Mouse (Mus musculus): ENCODE measurements around the gene Slc2a8.

Slc2a8 gene

DNA sequence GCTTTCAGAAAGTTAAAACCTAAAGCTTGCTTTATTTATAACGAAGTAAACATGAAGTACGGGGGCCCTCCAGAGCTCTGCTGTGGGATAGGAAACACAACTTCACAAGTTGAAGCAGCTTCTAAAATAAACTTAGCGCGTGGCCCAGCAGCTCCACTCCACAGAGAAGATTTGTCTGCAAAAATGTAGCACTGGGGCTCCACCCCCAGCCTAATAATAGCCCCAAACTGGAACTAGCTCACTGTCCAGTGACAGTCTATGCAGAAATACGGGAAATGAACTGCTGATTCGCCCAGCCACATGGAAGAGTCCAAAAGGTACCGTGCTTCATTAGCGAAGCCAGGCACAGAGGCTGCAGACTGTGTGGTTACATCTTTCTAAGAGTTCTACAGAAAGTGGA lies 12.6 kb downstream of the Slc2a8 start:
- DNase-seq, result no peak

DNA sequence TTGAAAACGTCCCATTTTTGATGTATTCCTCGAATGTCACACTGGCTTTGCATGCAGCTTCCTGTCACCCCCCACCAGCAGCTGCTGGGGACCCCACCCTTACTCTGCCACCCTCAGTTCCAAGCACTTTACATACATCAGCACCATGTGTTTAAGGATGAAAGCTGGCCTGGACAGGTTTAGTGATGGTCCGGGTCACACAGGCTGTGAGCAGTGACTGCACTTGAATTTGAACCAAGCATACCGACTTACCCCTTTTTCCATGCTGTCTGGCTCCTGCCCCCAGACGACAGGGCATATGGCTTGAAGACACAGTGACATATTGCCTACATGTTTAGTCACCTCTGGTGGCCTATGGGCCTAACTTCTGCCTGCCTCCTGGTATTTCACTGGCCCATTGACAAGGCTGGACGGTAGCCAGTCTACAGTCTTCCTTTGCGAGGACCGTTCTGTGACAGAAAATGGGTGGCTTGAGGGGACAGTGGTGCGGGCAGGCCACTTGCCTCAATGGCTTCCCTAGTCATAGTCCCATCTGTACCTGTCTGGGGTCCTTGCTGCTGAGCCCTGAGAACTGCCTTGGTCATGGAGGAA lies 13.8 kb downstream of the Slc2a8 start:
- no peak for DNase-seq

DNA sequence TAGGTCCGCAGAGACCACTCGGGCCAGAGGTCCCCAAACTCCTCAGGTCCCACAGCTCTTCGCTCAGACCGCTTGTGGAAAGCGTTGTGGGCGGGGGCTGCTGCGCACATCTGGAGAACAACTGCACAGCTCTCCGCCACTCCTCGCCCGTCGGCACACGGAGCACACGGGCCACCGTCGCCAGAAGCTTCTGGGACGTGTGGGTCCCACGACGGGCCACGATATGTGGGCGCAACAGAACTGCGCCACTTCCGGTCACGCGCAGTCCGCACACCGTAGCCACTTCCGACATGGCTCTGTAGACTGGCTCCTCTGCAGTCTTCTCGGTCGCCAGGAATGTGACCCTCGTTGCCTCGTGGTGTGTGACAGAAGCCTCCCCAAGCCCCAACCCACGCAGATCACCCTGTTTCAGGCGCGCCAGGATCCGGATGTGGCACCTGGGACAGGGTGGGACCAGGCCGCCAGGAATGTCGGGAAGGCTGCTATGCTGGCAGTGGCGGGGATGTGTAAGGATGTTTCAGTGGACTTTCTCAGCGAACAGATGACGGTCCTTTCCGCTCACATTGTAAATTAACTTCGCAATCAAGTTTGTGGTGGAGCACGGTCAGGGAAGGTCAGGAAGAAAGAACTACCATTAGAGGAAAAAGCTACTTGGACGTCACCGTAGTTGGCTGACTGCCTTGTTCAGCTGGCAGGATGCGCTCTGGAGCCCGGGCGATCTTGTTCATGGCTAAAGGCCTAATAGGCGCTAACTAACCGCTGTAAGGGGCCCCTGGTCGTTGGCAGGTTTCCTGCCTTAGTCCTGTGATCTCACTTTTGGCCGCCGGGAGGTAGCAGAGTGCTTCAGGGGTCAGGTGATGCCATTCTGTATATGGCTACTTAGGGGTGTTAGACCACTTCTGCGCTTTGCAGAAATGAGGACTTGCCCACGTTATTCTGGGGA lies 14.9 kb downstream of the Slc2a8 start:
- DNase-seq, result peak; percentile 86 to 87

DNA sequence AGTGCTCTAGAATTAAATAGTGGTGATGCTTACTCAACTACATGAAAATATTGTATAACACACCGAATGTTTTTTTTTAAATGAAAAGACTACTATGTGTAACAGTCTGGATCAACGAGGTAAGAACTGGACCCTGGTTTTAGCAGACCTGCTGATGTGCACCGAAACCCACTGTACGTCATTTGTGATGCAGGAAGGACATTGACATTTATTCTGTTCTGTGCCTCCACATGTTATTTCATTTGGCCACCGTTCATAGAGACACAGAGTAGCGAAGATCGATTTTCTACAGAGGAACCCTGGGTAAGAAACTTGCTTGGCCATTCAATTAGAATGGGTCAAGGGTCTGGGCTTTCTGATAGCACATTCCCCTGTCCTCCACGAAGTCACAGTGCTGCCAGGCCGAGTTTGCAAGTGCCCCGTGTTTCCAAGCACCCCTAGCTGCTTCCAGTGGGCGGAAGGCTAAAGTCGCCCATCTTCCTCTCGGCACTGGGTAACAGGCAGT lies 15.6 kb downstream of the Slc2a8 start:
- DNase-seq, result no peak

DNA sequence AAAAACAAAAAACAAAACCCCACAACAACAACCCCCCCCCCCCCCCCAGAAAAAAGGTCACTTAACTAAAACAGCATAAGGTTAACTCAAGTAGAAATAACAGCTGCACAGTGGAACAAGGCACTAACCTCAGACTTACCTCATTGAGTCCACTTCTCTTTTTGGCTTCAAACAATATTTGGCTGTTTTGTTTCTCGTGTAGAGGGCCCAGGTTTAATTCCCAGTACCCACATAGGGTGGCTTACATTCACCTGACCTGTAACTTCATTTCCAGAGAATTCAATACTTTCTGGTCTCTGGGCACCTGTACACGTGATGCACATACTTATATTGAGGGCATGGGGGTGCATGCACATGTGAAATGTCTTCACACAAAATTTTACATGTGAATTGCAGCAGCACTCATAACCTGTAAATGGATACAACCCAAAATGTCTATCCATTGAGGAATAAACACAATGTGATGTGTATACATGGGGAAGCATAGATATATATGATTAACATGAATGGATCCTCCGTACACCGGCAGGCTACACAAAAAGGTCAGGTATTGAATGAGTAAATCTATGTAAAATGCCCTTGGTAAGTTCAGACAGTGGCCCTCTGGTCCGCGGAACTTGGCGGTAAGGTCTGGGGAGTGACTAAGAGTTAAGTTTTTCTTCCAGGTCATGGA lies 16.2 kb downstream of the Slc2a8 start:
- DNase-seq, result no peak

DNA sequence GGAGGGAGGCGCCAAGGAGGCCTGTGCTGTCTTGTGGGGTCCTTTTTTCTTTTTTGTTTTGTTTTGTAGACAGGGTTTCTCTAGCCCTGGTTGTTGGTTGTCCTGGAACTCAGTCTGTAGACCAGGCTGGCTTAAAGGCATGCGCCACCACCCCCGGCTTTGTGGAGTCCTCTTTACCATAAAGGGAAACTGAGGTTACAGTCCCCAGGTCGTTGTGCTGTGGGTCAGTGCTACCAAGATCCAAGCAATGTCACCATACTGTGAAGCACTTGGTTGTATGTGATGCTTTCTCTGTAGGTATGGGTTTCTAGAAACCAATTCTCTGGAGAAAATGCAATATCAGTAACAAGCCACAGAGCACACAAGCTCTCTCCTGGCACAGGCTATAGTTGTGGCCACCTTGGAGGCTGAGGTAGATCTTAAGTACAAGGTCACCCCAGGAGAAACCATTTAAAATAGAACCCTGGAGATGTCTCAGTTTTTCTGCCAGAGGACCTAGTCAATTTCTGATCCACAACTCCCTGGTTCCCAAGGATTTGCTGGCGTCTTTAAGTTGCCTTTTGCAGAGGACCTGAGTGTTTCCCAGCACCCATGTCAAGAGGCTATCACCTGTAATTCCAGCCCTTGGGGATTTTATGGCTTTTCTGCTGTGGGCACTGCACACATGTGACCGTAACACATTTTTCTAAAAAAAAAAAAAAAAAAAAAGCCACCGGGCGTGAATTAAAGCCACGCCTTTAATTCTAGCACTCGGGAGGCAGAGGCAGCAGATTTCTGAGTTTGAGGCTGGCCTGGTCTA lies 17.0 kb downstream of the Slc2a8 start:
- DNase-seq, result no peak

DNA sequence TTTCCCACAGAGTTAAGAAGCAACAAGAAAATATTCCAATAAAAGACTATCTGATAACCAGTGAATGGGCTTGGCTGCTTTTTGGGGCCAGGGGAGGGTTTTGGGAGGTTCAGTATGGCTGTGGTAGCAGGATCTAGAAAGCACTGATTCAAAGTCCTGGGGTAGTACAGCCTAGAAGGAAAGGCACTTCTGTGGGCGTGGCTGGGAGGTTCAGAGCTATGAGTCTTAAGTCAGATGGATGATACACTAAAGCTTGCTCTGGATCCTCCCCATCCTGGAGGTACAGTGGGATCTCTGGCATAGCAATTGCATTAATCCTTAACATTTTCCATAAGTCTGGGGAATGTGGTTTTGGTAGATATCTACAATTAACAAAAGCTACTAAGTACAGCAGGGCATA lies 17.9 kb downstream of the Slc2a8 start:
- DNase-seq, result no peak

DNA sequence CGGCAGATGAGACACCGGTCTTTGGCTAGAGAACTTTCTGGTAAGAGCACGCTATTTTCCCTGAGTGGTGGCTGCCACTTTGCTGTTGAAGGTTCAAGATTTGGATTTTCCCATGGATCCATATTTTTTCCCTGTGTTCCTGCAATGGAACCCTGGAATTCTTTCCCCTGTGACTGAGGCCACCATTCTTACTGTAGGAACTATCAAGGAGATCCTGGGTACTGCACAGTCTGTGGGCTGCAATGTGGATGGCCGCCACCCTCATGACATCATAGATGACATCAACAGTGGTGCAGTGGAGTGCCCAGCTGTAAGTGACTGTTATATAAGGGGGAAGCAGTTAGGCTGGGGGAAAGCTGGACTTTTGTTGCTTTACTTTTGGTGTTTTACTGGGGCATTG lies 18.3 kb downstream of the Slc2a8 start:
- no peak for DNase-seq

DNA sequence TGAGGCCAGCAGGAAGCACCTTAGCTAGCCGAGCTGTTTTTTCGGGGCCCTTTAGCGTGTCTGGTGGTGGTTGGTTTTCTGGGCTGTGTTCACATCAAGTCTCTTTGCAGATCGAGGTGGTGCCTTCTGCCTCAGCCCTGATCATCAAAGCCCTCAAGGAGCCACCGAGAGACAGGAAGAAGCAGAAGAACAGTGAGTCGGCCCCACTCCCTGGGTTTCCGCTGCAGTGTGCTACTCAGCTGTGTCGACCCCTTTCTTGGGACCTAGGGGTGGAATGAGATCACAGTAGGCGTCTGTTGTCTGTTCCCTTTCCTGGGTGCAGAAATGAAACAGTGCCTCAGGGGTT lies 19.0 kb downstream of the Slc2a8 start:
- DNase-seq, result no peak

DNA sequence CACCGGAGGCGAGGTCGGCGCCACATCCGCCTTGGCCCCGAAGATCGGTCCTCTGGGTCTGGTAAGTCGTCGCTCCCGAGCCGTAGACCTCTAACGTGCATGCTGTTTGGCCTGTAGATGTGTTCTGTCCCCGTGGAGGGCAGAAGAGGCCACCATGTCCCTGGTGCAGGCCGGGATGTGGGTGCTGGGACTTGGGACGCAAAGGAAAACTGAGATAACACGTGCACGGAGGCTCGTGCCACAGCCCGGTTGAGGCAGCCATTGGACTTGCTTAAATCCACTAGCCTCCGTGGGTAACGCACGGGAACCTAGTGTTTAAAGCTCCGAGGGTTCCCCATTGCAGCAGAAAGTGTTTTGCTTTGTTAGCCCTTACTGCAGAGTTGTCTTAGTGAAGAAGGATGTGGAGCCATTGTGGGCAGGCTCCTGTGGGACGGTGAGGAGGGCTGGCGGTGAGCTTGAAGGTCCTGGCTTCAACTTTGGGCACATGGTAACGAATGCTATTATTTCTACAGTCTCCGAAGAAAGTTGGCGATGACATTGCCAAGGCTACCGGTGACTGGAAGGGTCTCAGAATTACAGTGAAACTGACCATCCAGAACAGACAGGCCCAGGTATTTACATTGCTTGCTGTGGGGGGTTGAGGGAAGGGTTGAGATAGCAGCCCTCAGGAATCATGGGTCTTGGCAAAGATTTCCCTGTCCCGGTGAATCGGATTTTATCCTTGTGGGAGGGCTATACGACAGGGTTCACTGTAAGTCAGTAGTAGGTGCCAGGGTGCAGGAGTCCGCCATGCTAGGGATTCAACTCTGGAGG lies 19.6 kb downstream of the Slc2a8 start:
- no peak for DNase-seq

DNA sequence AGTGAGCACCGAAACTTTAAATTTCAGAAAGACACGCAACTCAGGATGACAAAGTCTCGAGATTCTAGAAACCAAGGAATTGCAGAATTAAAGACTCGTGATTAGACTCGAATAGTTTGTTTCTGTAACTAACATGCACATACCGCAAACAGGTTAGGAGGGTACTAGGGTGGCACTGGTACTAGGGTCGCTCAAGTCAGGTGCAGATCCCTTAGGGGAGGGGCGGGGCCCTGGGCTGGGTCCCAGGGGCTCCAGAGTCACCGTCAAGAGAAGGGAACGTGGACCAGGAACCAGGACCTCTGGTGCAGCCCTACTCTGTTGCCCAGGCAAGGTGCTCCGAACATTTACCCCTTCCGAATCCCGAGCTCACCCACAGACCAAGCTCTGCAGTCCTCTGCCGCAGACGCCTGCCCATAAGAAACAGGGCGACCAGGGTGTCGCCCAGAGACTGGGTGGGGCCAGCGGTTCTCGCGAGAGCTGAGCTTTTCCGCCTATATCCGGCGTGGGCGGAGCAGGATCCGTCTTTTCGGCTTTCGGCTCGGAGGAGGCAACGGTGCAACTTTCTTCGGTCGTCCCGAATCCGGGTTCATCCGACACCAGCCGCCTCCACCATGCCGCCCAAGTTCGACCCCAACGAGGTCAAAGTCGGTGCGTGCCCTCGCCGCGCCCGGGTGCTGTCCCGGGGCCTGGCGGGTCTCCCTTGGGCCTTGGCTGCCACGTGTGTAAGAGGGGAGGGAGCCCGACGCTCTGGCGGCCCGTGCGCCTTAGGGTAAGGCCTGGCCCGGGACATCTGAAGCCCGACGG lies 20.5 kb downstream of the Slc2a8 start, which contains the start of the genes Rpl12 and Lrsam1:
Gene Rpl12 (plus strand): TSS at position 368 of the 804 bp plus-strand sequence.
Gene Lrsam1 (minus strand): TSS at position 423 of the 804 bp plus-strand sequence.
- peak; percentile 90 to 94 for DNase-seq

DNA sequence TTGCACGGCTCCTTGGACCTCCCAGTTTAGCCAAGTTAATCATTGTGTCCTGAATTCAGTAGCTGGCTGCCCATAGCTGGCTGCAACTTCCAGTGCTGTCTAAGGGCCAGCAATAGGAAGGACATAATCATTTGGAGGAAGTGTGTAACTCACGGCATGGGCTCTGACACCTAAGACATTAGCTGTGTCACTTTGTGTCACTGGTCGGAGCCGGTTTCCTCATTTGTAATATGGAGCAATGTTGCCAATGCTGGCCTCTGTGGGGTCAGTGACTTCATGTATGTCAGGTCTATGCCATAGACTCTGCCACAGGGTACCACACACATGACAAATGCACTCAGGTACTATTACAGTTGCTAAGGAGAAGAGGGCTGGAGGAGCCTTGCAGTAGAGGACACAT lies 21.6 kb downstream of the Slc2a8 start:
- DNase-seq, result no peak

DNA sequence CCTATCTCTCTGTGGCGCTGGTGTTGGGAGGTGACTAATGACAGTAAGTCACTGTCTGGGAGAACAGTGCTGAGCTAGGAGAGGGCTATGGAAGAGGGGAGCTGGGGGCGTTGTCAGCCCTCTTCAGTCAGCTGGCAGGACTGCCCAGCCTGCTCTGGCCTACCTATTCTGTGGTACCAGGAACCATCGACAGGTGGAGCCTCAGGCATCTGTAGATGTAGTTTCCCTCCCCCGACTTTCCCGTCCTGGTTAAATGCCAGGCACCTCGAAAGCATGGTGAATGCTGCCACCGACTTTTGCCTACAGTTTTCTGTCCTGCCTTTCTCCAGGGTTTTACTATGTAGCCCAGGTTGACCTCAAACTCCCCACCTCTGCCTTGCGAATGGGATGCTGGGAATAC lies 24.5 kb downstream of the Slc2a8 start:
- peak in 1 of 2 experiments; percentile 45 for DNase-seq

DNA sequence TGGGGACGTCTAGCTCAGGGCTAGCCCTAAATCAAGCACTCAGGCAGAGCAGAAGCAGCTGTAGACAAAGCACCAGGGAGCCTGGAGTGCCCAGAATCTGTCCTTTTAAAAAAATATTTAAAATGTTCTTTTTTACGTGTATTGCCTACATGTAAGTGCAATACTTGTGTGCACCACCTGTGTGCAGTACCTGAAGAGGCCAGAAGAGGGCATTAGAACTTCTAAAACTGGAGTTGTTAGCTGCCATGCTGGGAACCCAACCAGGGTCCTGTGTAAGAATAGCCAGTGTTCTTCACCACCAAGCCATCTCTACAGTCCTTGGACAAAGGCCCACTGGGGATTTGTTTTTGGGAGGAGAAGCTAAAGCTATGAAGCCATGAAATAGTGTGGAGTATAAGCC lies 27.3 kb downstream of the Slc2a8 start:
- no peak for DNase-seq

DNA sequence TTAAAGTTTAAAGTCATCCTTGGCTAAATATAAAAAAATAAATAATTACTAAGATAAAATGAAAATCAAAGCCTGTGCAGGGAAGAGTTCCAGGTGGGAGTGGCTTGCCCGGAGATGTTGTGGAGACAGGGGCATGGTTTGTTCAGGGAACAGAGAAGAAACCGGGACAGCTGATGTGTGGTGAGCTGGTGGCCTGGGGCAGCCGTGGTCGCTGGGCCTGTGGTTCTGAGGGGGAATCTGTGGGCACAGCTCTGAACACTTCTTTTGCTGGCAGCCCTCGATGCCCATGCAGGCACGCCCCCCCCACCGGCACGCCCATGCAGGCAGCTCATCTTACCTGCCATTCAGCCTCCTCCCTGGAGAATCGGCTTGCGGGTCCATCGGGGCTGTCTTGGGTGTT lies 34.4 kb downstream of the Slc2a8 start:
- no peak for DNase-seq

DNA sequence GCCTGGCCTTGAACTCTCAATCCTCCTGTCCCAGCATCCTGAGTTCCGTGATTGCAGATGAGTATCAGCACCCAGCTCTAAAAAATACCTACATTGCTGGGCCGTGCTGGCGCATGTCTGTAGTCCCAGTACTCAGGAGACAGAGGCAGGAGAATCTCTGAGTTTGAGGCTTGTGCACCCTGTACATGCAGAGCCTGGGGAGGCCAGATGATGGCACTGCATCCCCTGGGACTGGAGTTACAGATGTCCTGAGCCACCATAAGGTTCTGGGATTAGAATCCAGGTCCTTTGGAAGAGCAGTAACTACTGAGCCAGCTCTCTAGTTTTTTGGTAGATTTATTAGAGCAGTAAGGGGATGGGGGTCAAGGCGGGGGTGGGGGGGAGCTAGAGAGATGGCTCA lies 41.4 kb downstream of the Slc2a8 start:
- DNase-seq, result no peak

DNA sequence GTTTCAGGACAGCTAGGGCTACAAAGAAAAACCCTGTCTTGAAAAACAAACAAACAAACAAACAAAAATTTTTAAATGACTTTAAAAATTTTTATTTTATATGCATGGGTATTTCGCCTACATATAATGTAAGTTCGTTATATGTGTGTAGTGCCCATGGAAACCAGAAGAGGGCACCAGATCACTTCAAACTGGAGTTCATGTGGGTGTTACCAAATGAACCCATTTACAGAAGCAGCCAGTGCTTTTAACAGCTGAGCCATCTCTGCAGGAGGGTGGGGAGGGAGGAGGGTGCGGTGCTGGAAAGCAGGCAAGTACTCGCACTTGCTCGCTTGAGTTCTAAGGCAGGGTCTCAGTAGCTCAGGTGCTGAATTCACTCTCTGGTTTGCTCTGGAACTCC lies 42.5 kb downstream of the Slc2a8 start:
- peak in 1 of 2 experiments; percentile 50 for DNase-seq

DNA sequence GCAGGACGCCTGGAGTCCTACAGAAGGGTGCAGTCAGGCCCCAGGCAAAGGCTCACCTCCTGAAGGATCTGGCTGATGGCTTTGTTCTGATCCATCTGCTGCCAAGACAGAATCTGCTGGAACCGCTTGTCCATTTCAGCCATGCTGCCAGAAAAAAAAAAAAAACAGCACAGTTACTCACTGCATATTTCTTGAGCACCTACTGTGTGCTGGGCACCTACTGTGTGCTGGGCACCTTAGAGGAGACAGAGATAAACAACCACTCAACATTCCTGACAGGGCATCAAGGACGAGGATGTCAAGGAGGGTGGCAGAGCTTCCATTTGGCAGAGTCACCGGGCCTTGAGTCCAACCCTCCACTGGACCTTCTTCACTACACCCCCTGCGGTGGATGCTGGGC lies 43.1 kb downstream of the Slc2a8 start:
- DNase-seq, result no peak

DNA sequence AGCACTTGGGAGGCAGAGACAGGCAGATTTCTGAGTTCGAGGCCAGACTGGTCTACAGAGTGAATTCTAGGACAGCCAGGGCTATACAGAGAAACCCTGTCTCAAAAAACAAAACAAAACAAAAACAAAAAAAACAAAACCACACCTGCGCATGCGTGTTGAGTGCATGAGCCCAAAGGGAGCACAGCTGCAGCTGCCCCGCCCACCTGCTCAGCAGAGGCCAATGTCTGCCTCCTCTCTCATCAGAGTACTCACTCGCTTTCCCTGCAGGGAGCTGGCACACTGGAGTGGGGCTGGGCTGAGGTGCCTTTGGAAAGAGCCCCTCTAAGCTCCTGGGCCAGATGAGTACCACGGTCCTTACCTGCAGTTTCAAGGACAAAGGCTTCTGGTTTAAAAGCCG lies 50.2 kb downstream of the Slc2a8 start:
- DNase-seq, result no peak

DNA sequence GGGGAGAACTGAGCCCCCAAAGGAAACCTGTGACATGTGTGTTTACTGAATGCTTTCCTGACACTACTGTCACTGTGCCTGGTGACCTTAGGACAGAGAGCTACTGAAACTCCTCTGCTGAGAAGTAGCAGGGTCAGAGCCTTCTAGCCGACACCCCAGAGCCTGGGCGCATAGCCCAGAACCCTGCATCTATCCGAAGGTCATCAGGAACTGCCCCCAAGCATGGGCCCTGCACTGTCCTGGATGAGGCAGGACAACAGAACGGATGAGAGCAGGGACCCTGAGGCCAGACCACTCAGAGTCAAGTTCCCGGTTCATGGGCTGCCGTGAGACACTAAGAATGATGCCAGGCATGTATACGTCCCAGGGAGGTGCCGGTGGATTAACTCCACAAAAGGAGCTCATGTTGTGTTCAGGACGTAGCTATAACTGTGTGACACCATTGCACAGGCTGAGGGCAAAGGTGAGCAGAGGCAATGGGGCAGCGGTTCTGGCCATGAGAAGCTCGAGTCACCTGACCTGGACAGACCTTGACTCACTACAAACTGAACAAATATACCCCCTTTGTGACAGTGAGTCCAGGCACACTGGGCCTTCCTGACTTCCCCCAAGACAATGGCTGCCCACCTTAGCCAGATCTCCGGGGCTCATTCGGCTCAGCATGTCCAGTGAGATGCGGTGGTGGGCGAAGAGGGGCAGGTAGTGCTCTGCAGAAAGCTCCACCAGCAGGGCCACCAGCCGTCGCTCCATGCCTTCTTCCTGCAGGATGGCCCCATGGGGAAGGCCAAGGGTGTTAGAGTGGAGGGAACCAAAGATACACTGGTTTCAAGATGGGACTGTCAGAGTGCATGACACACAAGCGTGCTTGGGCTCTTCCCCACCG lies 52.7 kb downstream of the Slc2a8 start:
- peak in 1 of 2 experiments; percentile 36 for DNase-seq

Data from kidney, adult 8-10 months (tissue).